Mouse (Mus musculus): ENCODE data around the gene Krtap5-2. TPM values are rescaled to one million over a fixed set of nuclear protein-coding genes. Genes with fewer than 3 reads are reported as not detected.

Gene Krtap5-2
- not detected in 2 replicates for polyA plus RNA-seq (2015; fragmentation: Nextera tagmentation; extraction: Ambion mirVana)

GRCm38 (mm10) chr7:142175905-142176304, at the start of gene Krtap5-2:
TSS of gene Krtap5-2 (minus strand) at chr7:142176005.

GRCm38 (mm10) chr7:142211559-142211958, 35.8 kb upstream of the Krtap5-2 start, which contains the start of gene Gm7579:
TSS of gene Gm7579 (plus strand) at chr7:142211859.

GRCm38 (mm10) chr7:142201064-142201463, 25.3 kb upstream of the Krtap5-2 start, which contains the start of gene Krtap5-3:
TSS of gene Krtap5-3 (plus strand) at chr7:142201364.

GRCm38 (mm10) chr7:142190289-142190688, 14.5 kb upstream of the Krtap5-2 start, which contains the start of gene Gm10153:
TSS of gene Gm10153 (minus strand) at chr7:142190389.

GRCm38 (mm10) chr7:142165639-142166038, 10.2 kb downstream of the Krtap5-2 start, which contains the start of gene Gm4553:
TSS of gene Gm4553 (minus strand) at chr7:142165739.

GRCm38 (mm10) chr7:142157013-142157412, 18.8 kb downstream of the Krtap5-2 start, which contains the start of gene Gm29735:
TSS of gene Gm29735 (minus strand) at chr7:142157113.

GRCm38 (mm10) chr7:142144507-142144906, 31.3 kb downstream of the Krtap5-2 start, which contains the start of gene Gm45337:
TSS of gene Gm45337 (minus strand) at chr7:142144607.

GRCm38 (mm10) chr7:142135934-142136333, 39.9 kb downstream of the Krtap5-2 start, which contains the start of gene Gm39115:
TSS of gene Gm39115 (minus strand) at chr7:142136034.

Other genes with a start within 250 kb of the Krtap5-2 start
- gene Brsk2, start 226.3 kb downstream of the Krtap5-2 start, polyA plus RNA-seq (2015; fragmentation: Nextera tagmentation; extraction: Ambion mirVana) = 0.17 and 0.30 TPM in 2 replicates
- gene Mob2, start 114.9 kb downstream of the Krtap5-2 start, polyA plus RNA-seq (2015; fragmentation: Nextera tagmentation; extraction: Ambion mirVana) = 57.5 and 64.2 TPM in 2 replicates
- 3.4 and 6.9 TPM in 2 replicates for gene Dusp8, start 80.2 kb downstream of the Krtap5-2 start, polyA plus RNA-seq (2015; fragmentation: Nextera tagmentation; extraction: Ambion mirVana)
- not detected in 2 replicates for gene Gm45618, start 55.3 kb downstream of the Krtap5-2 start, polyA plus RNA-seq (2015; fragmentation: Nextera tagmentation; extraction: Ambion mirVana)
- gene Gm39115, start 40.0 kb downstream of the Krtap5-2 start, polyA plus RNA-seq (2015; fragmentation: Nextera tagmentation; extraction: Ambion mirVana) = not detected in 2 replicates
- gene Gm45337, start 31.4 kb downstream of the Krtap5-2 start, polyA plus RNA-seq (2015; fragmentation: Nextera tagmentation; extraction: Ambion mirVana) = not detected in 2 replicates
- not detected in 2 replicates for gene Gm29735, start 18.9 kb downstream of the Krtap5-2 start, polyA plus RNA-seq (2015; fragmentation: Nextera tagmentation; extraction: Ambion mirVana)
- gene Gm4553, start 10.3 kb downstream of the Krtap5-2 start, polyA plus RNA-seq (2015; fragmentation: Nextera tagmentation; extraction: Ambion mirVana) = not detected in 2 replicates
- gene Gm10153, start 14.4 kb upstream of the Krtap5-2 start, polyA plus RNA-seq (2015; fragmentation: Nextera tagmentation; extraction: Ambion mirVana) = not detected in 2 replicates
- not detected in 2 replicates for gene Krtap5-3, start 25.4 kb upstream of the Krtap5-2 start, polyA plus RNA-seq (2015; fragmentation: Nextera tagmentation; extraction: Ambion mirVana)
- gene Gm7579, start 35.9 kb upstream of the Krtap5-2 start, polyA plus RNA-seq (2015; fragmentation: Nextera tagmentation; extraction: Ambion mirVana) = not detected in 2 replicates
- gene Krtap5-5, start 54.0 kb upstream of the Krtap5-2 start, polyA plus RNA-seq (2015; fragmentation: Nextera tagmentation; extraction: Ambion mirVana) = not detected in 2 replicates
- not detected in 2 replicates for gene Gm40460, start 65.1 kb upstream of the Krtap5-2 start, polyA plus RNA-seq (2015; fragmentation: Nextera tagmentation; extraction: Ambion mirVana)
- not detected in 2 replicates for gene Gm2431, start 82.3 kb upstream of the Krtap5-2 start, polyA plus RNA-seq (2015; fragmentation: Nextera tagmentation; extraction: Ambion mirVana)
- not detected in 2 replicates for gene Gm4559, start 98.4 kb upstream of the Krtap5-2 start, polyA plus RNA-seq (2015; fragmentation: Nextera tagmentation; extraction: Ambion mirVana)
- not detected in 2 replicates for gene Krtap5-1, start 121.1 kb upstream of the Krtap5-2 start, polyA plus RNA-seq (2015; fragmentation: Nextera tagmentation; extraction: Ambion mirVana)
- gene Krtap5-4, start 127.5 kb upstream of the Krtap5-2 start, polyA plus RNA-seq (2015; fragmentation: Nextera tagmentation; extraction: Ambion mirVana) = not detected in 2 replicates
- 41.4 and 42.9 TPM in 2 replicates for gene Ifitm10, start 197.7 kb upstream of the Krtap5-2 start, polyA plus RNA-seq (2015; fragmentation: Nextera tagmentation; extraction: Ambion mirVana)
- not detected in 2 replicates for gene Gm49369, start 206.7 kb upstream of the Krtap5-2 start, polyA plus RNA-seq (2015; fragmentation: Nextera tagmentation; extraction: Ambion mirVana)
- 581 and 830 TPM in 2 replicates for gene Ctsd, start 212.0 kb upstream of the Krtap5-2 start, polyA plus RNA-seq (2015; fragmentation: Nextera tagmentation; extraction: Ambion mirVana)